Mouse (Mus musculus): ENCODE measurements at regions not wholly inside any gene's neighbourhood (a gene's known extent, or its start where the extent isn't known, plus 50 kb on each side); places are given as distances from the start of the nearest gene placed in this dataset.
"Not testable (repeated sequence)": the region's sequence is repeated elsewhere in the genome, so short reads cannot be mapped to it uniquely, and the experiment has no call there.

DNA sequence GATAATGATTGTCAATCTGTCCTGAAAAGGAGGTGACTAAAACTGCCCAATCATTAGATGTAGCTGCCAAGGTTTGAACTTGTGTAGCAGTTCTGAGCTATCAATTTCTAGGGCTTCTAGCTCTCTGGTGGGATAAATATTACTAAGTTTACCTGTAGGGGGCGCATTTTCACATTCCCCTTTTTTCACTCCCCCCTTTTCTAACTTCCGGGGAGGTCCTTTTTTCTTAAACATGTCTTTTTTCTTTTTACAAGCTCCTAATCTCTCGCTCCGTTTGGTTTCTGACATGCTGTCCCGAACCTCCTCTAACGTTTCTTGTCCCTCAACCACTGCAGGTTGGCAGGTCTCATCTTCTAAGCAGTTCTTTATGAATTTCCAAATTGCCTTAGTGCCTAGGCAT lies 2129.0 kb downstream of the Cntnap5b start:
- not testable (repeated sequence) for DNase-seq (ENCODE audit: low spot score in 2 of 2)

DNA sequence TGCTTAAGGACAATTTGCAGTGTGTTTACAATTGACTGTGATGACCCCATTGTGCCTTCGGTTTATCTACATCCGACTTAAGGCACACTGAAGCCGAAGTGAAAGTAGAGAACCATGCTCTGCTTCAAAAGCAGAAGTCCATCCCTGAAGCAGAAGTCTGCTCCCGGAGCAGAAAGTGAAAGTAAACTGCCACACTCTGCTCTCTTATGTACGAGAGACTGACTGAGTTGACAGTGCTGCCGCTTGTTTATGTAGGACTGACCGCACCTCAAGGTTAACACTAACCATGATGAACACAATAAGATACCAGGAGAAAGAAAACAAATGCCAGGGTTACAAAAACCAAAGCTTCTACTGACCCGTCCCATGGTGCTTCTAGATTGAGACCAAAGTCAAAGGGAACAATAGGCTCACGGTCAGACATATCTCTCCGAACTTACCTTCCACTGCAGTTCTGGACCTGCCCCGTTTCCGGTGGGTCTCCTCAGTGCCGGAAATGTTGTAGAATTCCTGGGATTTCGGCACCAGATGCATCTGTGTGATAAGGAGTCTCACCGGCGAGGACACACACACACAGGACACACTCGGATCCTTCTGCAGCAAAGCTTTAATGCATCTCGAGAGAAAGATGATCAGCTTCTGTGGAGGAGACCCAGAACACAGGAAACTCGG lies 2129.7 kb downstream of the Cntnap5b start:
- DNase-seq (ENCODE audit: low spot score in 2 of 2), result peak; percentile 11 to 59

DNA sequence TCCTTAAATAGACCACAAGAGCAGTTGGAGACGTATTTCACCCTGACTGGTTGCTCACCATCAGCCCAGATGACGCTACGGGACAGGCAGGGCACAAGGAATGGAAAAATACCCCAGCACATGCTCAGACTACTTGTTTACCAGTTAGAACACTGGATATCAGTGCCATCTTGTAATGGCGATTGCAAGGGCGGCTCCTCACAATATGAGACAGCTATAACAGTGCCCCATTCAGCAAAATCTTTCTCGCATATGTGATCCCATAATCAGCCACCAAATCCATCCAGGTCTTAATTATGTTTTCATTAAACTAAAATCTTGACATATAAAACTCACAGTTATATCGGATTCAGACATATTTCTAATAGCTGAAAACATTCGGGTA lies 2130.3 kb downstream of the Cntnap5b start:
- DNase-seq (ENCODE audit: low spot score in 2 of 2), result not testable (repeated sequence)

DNA sequence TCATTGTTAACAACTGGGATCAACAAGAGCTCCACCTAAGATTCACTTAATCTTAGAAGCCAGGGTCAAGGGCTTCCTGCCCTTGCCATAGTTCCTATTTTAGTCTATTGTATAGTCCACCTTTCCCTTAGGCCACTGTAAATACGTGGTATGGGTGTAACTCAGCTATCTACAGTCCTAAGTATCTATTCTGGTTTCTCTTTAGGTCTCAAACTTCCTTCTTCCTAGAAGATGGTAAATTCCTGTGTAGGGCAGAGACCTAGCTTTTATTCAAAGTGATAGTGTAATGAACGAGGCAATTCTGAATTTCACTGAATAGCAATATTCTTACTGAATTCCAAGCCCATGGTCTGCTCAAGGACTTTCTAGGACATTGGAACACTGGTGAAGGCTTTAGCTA lies 2144.4 kb downstream of the Cntnap5b start:
- DNase-seq (ENCODE audit: low spot score in 2 of 2), result not testable (repeated sequence)

DNA sequence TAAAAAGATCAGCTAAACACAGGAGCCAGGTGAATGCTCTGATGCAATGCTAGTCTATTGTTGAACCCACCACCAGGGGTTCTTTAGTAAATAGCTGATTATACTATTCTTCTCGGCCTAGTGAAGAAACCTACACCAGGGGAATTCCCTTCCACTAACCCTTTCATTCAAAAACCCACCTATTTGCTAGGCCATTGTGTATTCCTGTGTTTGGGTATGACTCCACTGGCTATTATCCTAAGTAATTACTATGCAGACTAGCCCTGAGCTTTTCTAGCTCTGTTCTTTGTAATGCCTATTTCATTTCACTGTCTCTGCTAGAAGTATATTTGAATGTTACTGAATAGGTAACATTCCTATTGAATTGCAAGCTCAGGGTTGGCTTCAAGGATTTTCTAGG lies 2146.3 kb downstream of the Cntnap5b start:
- DNase-seq (ENCODE audit: low spot score in 2 of 2), result no peak

DNA sequence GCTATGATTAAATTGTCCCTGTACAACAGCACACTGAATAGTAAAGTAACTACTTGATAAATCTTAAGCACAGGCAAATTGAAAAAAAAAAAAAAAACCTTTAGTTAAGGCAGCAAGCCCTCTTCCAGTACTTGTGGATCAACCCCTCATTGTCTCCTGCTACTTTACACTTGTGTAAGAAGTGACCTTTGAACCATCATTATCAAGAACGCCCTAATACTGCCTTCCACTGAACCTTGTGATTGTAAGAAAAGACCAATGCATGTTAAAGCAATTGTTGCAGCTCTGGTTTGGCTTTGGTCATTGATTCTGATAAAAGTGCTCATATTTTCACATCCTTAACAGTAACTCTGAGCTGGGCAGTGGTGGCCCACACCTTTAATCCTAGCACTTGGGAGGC lies 2168.5 kb downstream of the Cntnap5b start:
- DNase-seq (ENCODE audit: low spot score in 2 of 2), result no peak
